Comparison of ENCODE assay signal across 23 mouse cellular contexts in genomic region chr3:109212322-109212721, GRCm38 (mm10).
"Had no signal": no experiment of that assay in that cellular context is flagged by ENCODE, and none has a peak within 500 bp of the region (broad histone marks: within the 10 kb centered on the region; RNA-seq: fewer than 3 reads in every experiment).

No protein-coding gene starts in this region.

- H3K9ac ChIP-seq: heart, embryonic 13.5 days; heart, embryonic 15.5 days; hindbrain, embryonic 13.5 days; hindbrain, embryonic 15.5 days; limb, embryonic 12.5 days had no signal

- H3K27me3 ChIP-seq: heart, embryonic 13.5 days; heart, embryonic 15.5 days; hindbrain, embryonic 13.5 days; hindbrain, embryonic 15.5 days; limb, embryonic 12.5 days had no signal

- H3K4me2 ChIP-seq: heart, embryonic 11.5 days; heart, embryonic 13.5 days; heart, embryonic 15.5 days; hindbrain, embryonic 13.5 days; hindbrain, embryonic 15.5 days; limb, embryonic 12.5 days had no signal

- H3K4me3 ChIP-seq: gastrocnemius, adult 2 months; heart, adult 2 months; heart, embryonic 13.5 days; heart, embryonic 15.5 days; hindbrain, embryonic 13.5 days; hindbrain, embryonic 15.5 days; layer of hippocampus, adult 2 months; left cerebral cortex, adult 2 months; limb, embryonic 10.5 days; limb, embryonic 12.5 days had no signal

- H3K9me3 ChIP-seq: heart, embryonic 13.5 days; heart, embryonic 15.5 days; hindbrain, embryonic 13.5 days; hindbrain, embryonic 15.5 days; limb, embryonic 10.5 days; limb, embryonic 12.5 days had no signal

- H3K36me3 ChIP-seq: heart, embryonic 13.5 days; heart, embryonic 15.5 days; hindbrain, embryonic 13.5 days; hindbrain, embryonic 15.5 days; limb, embryonic 10.5 days; limb, embryonic 12.5 days had no signal

- H3K27ac ChIP-seq: gastrocnemius, adult 2 months; heart, adult 2 months; heart, embryonic 13.5 days; heart, embryonic 15.5 days; hindbrain, embryonic 13.5 days; hindbrain, embryonic 15.5 days; hindbrain, postnatal 0 days; layer of hippocampus, adult 2 months; left cerebral cortex, adult 2 months; limb, embryonic 10.5 days; limb, embryonic 12.5 days had no signal

- H3K4me1 ChIP-seq: heart, embryonic 13.5 days; heart, embryonic 15.5 days; hindbrain, embryonic 13.5 days; hindbrain, embryonic 15.5 days; limb, embryonic 10.5 days; limb, embryonic 12.5 days had no signal

- ATAC-seq: hindbrain, postnatal 0 days; intestine, postnatal 0 days had no signal

- DNase-seq: gastrocnemius, adult 2 months; gastrocnemius, postnatal 10 days; gastrocnemius, postnatal 25 days; heart, adult 11 months; heart, adult 2 months; heart, postnatal 14 days; heart, postnatal 36 days; kidney, adult 18-20 months; kidney, adult 8-10 months; kidney, postnatal 10 days; kidney, postnatal 25 days; kidney, postnatal 4 days had no signal
